Mouse (Mus musculus): ENCODE results near the gene Pnpla1.

Gene Pnpla1

GRCm38 (mm10) chr17:28926866-28927635, 68.8 kb downstream of the Pnpla1 start:
- peak; percentile 29 for DNase-seq

GRCm38 (mm10) chr17:28928004-28928403, 69.8 kb downstream of the Pnpla1 start:
- DNase-seq, result no peak

GRCm38 (mm10) chr17:28929369-28929768, 71.2 kb downstream of the Pnpla1 start:
- no peak for DNase-seq

- peak; percentile 44 for DNase-seq
Observed at GRCm38 (mm10) chr17:28930392-28931074, 72.3 kb downstream of the Pnpla1 start.

- DNase-seq, result no peak
Observed at GRCm38 (mm10) chr17:28931436-28932211, 73.4 kb downstream of the Pnpla1 start.

- no peak for DNase-seq
Observed at GRCm38 (mm10) chr17:28932274-28932673, 74.1 kb downstream of the Pnpla1 start.

- DNase-seq, result no peak
Observed at GRCm38 (mm10) chr17:28934120-28934916, 76.1 kb downstream of the Pnpla1 start.

GRCm38 (mm10) chr17:28936133-28936532, 77.9 kb downstream of the Pnpla1 start:
- no peak for DNase-seq

GRCm38 (mm10) chr17:28936622-28937345, 78.6 kb downstream of the Pnpla1 start:
- DNase-seq, result no peak
